Mouse (Mus musculus) brain, embryonic 14.5 days (tissue): ENCODE measurements around the gene Arl5c.

ENCODE experiments used
- CTCF ChIP-seq: fragments of 200-500 bp; IDR thresholded peaks from 2 replicates; pipeline ENCODE4 v1.5.1; 2012; ENCODE audit warnings: inconsistent platforms, mild to moderate bottlenecking, moderate library complexity, borderline replicate concordance; ENCODE audit not compliant: insufficient read depth, insufficient read length; ENCODE audit errors: extremely low read depth
- POLR2A ChIP-seq: fragments of 200-500 bp; IDR thresholded peaks from 2 replicates; pipeline ENCODE4 v1.6.1; 2012; ENCODE audit warnings: mild to moderate bottlenecking, inconsistent platforms, borderline replicate concordance; ENCODE audit not compliant: poor library complexity, insufficient read depth, insufficient read length, severe bottlenecking; ENCODE audit errors: extremely low read depth

GRCm38 (mm10) chr11:97953179-97953938, 42.6 kb downstream of the Arl5c start:
- TF ChIP-seq CTCF (no peak), POLR2A (no peak)
